Mouse (Mus musculus) gastrocnemius, postnatal 10 days (tissue): ENCODE measurements at regions not wholly inside any gene's neighbourhood (a gene's known extent, or its start where the extent isn't known, plus 50 kb on each side); places are given as distances from the start of the nearest gene placed in this dataset.

ENCODE experiments used
- DNase-seq: peaks from one replicate; pipeline ENCODE4 v3.0.0; 2021; ENCODE audit warnings: mixed read lengths

DNA sequence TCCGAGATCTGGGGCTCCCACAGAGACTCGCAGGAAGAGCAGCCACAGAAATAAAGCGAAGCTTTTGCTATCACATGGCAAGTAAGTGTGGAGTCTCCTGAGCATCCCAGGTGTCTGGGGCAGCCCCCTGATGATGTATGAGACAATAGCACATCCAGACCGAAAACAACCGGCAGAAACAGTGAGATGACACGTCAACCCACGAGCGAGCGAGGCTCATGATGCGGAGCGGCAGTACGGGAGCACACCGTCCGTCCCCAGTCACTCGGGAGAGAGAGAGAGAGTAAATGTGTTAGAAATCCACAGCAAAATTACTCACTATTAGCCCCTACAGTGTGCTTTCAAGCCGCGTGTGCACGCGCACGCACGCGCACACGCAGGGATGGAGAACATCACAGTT is 276.2 kb downstream of the Barhl2 start:
- no peak for DNase-seq

DNA sequence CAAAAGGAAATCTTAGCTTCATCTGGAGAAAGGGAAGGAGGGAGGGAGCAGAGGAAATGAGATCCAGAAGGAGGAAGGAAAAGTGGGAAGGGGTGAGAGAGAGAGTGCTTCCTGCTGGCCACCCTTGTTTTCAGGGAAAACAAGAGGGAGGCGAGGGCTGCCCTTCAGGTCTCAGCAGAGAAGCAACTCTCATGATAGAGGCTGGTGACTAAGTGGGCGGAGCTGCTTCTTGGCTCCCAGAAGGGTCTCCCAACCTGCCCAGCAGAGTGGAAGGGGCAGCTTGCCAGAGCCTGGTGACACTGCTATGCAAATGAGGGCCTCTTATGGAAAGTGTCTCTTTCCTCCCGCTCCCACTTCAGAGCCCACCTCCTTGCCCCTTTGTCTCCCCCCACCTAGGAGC is 285.8 kb downstream of the Barhl2 start:
- no peak for DNase-seq

DNA sequence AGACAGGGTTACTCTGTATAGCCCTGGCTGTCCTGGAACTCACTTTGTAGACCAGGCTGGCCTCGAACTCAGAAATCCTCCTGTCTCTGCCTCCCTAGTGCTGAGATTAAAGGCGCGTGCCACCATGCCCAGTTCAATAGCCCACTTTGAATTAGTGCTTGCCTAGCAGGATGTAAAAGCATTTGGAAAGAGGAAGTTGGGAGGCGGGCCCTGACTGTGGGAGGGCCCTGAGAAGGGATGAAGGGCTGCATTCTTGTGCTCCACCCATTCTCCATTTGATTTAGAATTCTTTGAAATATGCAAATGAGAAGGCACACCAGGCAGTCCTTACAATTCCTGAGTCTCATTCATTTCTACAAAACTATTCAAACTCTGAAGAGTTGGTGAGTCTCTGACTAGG is 287.6 kb downstream of the Barhl2 start:
- DNase-seq, result no peak

DNA sequence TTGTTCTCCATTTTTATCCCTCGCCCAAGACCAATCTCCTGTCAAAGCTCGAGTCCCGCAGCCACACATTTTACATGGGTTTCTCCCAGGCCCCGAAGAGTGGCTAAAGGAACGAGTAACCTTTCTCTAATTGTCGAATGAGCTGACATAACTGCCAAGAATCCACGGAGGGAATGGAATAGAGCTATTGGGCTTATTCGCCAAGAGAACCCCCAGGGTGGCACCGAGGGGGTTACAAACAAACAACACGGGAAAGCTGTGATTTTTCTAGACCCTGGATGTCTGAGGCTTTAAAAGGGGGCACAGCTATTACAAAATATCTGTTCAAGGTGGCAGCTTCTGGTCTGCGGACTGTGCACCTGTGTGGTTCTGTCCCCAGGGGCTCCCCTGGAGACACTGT is 290.4 kb downstream of the Barhl2 start:
- no peak for DNase-seq

DNA sequence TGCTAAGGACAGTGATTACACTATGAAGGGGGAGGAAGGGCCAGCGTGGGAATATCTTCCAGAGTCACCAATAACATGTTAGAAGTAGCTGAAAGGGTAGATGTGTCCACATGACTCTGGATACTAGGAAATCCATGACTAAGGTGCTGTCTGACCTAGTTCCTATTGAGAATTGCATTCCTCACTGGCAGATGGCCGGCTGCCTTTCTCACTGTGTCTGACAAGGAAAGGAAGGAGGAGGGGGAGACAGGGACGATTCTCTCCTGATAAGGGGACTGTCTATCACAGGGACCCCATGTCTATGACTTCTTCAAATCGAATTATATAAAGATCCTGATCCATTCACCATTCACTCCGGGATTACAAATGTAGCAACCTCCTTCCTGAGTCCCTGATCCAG is 289.9 kb downstream of the Zfp326 start:
- DNase-seq, result no peak

DNA sequence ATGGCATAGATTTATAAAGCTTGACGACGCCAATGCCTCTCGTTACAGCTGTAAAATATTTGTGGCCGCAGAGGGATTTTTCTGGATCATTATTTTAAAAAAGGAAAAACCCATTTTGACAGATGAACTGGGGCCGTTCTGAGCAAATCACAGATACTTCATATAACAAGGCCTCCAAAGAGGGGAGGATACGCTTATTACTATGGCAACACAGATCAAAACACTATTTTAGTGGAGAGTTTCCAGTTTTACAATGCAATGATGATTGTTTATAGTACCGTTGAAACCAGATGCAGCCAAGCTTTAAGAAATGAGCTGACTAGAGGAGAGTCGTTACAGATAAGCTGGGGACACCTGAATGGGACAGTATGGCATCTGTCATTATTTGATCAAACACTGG is 287.8 kb downstream of the Zfp326 start:
- no peak for DNase-seq

DNA sequence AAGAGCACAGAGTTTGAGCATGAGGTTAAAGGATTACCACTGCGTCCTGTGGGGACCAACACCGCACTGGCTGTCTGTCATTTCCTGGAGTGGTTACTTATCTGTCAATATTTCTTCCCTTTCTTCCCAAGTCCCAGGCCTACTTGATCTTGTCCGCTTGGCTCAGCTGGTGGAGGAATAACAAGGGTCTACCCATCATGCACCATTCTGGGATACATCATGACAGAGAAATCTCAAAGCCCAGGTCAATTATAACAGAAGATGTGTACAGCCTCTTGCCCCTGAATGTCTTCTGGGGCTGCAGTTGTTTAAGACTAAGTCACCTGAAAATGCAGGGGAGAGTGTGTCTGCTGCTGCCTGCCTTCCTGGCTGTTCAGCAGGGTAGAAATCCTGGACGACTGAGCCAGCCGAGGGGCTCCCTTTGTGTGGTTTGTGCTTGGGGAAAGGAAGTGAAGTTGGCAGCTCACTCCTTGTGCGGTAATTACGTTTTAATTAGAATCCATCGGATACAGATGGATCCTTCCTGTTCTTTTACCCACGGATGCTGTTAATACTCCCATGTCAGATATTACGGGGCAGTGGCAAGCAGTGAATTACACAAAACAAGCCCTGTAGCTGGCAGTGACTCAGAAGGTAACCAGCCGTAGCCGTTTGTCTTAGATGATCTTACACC is 286.8 kb downstream of the Zfp326 start:
- DNase-seq, result no peak

DNA sequence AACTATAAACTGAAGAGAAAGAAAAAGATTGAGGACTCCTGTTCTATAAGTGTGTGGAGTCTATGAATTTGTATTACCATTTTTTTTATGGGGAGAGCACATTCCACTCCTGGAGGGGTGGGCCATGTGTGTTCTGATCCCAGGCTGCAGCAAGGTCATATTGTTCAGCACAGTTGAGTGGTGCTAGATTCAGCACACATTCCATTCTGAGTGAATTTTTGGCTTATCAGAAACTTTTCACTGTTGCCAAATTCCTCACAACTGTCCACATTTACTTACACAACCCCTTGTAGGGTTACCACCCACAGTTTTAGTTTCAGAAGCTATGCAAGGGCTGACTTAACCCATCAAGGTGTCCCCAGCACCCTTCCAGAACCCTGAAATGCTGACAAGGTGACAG is 262.7 kb downstream of the Zfp326 start:
- no peak for DNase-seq

DNA sequence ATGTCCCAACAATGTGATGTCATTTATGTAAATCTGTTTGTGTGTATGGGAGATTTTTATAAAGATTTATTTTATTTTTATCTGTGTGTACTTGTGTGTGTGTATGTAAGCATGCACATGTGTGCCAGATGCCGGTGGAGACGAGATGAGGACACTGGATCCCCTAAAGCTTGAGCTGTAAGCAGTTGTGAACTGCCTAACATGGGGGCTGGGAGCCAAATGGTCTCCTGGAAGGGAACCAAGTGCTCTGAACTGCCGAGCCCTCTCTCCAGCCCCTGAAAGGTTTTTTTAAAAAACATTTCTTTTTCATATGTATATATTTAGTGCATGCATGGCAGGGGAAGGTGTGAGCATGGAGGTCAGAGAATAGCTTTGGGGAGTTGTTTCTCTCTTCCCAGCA is 246.6 kb downstream of the Zfp326 start:
- DNase-seq, result no peak

DNA sequence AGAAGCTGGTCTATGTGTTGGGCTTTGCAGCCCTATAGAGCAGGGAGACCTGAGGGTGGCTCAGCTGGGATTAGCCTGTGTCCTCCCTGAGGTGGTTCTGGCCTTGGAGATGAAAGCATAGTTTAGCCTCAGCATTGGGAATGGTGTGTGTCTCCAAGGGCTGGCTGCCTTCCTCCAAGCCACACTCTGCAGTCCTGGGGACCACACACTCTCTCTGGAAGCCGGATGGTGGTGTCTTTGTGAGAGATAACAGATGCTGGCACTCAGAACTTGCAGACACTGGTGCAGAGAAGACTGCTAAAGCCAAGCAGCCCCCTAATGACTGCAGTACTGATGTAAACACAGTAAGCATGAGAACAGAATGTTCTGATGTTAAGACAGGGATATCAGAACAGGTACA is 243.2 kb downstream of the Zfp326 start:
- DNase-seq, result no peak

DNA sequence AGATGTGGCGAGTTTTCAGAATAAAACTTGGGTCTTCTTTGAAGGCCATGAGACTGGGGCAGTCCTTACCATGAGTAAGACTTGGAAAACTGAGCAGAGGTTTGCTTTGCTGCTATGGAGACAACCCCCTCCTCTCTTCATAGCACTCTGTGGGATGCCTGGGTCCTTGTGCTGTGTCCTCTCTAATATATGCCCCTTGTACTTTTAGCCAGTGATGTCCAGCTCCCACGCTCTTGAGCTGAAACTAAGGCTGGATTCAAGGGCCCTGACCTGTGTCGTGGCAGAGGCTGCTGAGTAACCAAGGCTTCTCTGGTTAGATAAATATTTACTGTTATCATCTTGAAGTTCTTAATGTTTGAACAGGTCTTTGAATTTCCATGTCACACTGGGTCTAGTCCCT is 236.8 kb downstream of the Zfp326 start:
- no peak for DNase-seq

DNA sequence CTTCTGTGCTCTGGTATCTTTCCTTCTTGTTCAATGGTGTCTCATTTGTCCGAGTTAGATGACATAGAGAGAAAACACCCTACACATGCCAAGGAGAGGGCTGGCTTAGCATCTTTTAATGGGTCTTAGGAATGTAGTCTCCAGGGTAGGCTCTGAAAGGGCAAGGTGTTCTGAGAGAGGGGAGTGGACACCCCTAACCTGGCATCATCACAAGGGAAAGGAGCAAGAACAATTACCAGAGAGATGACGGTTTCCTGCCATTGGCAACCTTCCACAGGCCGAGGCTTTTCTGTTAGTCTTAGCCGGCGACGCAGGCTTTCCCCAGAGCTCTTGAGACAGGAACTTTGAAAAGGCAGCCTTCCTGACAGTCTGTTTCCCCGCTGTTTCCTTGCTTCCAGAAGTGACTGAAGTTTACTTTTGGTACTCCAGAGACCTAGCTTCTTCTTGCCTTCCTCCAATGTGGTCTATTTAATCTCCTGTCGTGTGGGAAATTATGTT is 232.2 kb downstream of the Zfp326 start:
- no peak for DNase-seq

DNA sequence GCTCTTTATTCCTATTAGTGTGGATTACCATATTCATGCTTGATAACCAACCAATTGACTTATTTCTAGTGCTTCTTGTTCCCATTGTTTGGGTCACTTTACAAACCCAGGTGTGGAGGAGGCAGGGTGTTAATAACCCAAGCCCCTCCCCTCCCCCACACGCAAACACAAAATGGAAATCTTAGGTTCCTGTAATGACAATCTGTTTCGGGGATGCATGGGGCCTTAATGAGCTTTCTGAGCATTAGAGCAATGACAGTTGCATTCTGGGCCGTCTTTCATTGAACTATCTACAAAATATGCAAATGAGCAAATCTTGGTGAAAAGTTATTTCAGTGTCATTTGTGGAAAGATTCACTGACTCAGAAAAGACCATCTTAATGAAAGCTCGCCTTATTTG is 225.9 kb downstream of the Zfp326 start:
- DNase-seq, result no peak

DNA sequence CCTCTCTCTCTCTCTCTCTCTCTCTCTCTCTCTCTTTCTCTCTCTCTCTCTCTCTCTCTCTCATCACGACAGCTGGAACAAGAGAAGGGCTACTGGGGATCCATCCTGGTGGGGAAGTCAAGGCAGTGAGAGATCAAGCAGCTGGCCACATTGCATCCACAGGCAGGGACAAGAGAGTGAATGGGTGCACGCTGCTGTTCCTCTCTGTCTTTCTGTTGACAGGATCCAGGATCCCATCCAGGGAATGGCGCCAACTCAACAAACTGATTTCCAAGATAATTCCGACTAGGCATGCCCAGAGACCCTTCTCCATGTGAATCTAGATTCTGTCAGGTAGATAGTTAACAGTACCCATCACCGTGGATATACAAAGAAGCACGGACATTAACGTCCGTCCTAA is 222.5 kb downstream of the Zfp326 start:
- no peak for DNase-seq

DNA sequence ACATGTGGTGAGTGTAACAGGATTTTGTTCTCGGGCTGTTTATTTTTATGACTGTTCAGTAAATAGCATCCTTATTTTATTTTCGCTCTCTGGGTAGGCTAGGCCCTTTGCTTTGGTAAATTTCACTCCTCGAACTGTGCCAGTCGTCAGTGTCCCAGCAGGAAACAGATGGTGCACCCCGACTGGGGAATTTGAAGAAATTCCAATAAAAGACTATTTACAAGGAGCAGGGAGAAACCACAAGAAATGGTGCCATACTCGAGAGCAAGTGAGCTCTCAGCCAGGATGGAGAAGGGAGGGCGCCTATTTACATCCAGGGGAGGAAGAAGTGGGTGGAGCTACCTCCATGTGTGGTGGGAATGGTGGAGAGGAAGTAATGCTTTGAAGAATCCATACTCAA is 213.0 kb downstream of the Zfp326 start:
- no peak for DNase-seq

DNA sequence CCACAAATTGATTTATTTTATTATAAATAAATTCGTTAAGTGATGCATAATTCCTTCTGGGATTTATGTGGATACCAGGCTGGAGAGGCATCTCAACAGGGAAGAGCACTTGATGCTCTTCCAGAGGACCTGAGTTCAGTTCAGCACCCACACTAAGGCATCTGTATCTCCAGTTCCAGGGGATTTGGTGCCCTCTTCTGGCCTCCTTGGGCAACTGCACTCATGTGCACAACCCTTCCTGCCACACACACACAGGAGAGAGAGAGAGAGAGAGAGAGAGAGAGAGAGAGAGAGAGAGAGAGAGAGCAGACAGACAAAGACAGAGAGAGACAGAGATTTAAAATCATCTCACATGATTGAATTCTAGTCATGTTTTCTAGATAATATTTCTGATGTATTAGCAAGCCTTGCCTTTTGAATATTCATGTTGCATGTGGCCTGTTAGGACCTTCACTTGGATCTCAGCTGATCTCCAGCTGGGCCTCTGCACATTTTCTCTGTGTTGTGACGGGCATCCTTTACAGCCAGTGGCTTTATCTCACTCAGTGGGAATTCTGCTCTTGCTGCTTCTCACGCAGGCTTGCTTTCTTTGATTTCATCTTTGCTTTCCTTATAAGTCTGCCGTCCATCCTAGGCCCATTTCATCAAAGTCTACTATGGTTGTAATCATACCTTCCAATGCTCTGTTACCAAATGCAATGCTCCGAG is 212.3 kb downstream of the Zfp326 start:
- no peak for DNase-seq

DNA sequence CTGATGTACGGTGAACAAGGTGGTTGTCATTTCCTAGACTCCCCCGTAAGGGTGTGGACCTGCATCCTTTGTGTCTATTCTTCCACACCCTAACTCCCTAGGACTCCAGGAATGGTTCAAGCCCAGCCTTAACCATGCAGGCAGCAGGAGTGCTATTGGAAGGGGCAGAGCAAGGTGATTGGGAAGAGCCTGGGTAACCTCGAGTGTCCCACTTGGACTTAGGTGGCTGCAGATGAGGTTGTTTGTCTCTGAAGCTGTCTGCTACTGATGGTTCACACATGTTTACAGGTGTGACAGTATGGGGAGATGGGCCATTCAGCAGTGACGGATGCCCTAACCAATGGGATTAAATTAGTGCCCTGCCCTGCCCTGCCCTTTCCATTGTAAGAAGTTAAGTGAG is 207.4 kb downstream of the Zfp326 start:
- no peak for DNase-seq

DNA sequence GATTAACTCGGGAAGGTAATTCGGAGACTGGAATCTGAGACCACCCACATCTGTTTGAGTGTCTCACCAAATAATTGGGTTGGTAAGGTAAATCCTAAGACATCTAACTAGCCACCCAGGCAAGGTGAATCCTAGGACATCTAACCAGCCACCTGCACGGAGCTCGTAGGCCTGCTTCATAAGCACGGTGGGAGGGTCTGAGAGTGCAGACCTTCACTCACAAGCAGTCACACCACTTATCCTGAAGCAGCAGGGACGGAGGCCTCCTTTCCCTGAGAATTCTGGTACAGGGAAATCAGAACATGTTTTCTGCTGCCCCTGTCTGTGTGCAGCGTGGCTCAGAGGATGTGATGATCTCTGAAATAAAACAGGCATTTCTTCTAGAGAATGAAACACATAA is 206.5 kb downstream of the Zfp326 start:
- DNase-seq, result no peak

DNA sequence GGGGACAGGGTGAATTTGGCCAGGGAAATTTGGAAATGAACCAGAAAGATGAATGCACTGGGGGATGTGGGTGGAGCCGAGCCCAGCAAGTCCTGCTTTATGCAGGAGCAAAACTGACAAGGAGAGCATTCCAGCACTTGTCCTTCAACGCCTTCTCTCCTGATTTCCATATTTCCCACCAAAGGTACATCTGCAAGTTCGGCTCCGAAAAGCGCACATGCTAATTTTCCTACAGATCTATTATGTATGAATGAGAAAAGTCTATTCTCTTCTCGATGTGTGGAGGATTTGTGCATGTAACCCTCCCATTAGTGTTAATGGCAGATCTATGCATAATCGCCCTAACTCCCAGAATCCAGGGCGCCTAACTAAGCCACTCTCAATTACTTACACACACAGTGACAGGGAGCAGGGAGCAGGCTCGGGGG is 190.8 kb downstream of the Zfp326 start:
- no peak for DNase-seq

DNA sequence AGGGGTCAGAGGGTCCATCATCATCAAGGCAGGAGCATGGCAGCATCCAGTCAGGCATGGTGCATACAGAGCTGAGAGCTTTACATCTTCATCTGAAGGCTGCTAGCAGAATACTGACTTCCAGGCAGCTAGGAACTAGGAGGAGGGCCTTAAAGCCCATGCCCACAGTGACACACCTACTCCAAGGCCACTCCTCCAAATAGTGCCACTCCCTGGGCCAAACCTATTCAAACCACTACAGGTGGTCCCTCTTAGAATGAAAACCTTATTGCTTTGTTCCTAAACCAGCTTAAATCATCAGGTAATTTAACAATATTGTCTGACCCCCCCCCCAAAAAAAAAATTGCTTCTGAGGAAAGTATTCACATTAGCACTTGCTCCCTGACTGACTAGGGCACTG is 190.3 kb downstream of the Zfp326 start:
- no peak for DNase-seq

DNA sequence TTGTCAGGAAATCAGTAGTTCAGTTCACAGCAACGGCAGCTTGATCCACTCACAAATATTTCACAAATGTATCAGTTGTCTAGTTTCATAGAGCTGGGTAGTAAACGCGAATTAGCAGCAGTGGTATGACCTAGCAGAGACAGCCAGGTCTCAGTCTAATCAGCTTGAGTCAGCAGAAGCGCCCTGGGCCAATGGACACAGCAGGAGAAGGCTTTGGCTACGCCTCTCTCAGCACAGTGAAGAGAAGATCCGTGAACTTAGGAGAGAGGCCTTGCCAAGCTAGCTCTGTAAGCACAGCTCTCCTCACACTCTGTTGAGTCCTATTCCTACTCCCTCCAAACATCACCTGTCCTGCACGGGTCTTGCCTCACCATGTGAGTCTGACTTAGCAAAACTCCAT is 188.0 kb downstream of the Zfp326 start:
- DNase-seq, result no peak

DNA sequence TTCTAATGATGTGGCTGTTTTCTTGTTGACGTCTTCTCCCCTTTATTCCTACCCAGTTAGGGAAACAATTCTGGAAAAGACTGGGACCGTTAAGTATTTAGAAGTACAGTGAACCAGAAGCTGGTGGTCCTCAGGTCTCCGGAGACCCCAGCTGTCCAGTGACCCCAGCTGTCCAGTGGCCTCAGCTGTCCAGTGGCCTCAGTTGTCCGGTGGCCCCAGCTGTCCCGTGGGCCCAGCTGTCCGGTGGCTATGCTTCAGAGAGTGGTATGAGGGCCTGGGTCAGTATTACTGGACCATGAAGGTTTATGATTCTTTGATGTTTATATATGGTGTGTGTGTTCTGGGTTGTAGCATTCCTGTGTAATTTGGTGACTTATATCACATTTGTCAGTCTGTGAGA is 186.6 kb downstream of the Zfp326 start:
- DNase-seq, result no peak

DNA sequence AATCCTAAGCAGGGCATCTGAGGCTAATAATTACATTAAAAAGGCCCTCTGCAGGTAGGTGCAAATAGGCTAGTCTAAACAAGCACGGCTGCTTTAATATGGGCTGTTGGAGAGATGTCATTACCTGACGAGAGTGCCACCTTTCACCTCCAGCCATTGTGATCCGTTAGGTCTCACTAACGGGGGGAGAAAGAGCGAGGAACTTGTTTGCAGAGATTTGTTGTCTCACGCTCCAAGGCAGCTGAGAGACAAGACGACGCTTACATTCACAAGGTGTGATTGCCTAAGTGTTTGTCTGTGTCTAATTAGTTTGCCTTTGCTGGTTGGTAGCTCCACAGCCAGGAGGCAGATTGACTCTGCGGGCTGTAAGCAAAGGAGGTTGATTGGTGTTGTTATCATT is 180.3 kb downstream of the Zfp326 start:
- DNase-seq, result no peak

DNA sequence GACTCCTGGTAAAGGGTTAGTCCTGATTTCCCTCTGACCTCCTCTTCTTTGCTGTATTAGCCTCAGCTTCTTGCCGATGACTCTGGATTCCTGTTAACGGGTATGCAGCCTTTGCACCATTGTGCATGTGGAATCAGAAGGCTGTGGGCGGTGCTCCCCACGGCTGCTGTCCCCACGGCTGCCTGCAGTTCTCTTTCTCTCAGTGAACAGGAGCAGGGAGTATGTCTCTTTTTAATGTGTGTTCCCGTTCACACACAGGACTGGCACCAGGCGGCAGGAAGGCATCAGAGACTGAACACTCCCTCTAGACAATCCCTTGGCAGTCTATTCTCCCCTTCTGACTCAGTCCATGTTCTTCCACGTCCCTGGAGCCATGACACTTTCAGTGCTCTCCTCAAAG is 178.9 kb downstream of the Zfp326 start:
- DNase-seq, result no peak
